Mouse (Mus musculus): ENCODE measurements around the gene Kcnrg.
"Not testable (repeated sequence)": the region's sequence is repeated elsewhere in the genome, so short reads cannot be mapped to it uniquely, and the experiment has no call there.

Kcnrg gene

DNA sequence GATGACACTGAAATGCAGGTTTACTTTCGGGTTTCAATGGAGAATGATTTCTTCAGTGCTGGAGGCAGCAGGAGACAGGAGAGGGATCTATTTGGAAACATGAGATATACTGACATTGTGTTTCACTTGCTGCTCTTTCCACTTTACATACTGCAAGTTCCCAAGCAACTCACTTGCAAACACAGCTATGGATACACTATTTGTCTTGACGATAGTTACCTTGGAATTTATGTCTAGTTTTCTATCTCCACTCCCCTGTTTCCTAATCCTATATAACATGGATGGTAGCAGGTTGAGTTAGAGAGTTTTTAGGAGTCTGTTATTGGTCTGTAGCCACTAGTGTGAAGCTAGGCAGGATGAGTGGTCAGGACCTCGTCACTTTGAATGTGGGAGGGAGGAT, at the start of gene Kcnrg:
TSS of gene Kcnrg (plus strand) at position 301 of the 400 bp plus-strand sequence.
- no peak for DNase-seq (ENCODE audit: low spot score)

DNA sequence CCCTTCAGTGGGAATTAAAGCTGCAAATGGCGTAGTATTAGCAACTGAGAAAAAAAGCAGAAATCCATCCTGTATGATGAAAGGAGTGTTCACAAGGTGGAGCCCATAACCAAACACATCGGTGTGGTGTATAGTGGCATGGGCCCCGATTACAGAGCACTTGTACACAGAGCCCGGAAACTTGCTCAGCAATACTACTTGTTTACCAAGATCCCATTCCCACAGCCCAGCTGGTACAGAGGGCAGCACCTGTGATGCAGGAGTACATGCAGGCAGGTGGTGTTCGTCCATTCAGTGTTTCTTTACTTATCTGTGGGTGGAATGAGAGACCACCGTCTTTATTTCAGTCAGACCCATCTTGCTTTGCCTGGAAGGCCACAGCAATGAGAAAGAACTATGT, 48.4 kb upstream of the Kcnrg start:
- DNase-seq (ENCODE audit: low spot score) = no peak

- DNase-seq (ENCODE audit: low spot score) = no peak
Observed at GRCm38 (mm10) chr14:61559856-61560255, 47.4 kb upstream of the Kcnrg start.

- DNase-seq (ENCODE audit: low spot score) = not testable (repeated sequence)
Observed at GRCm38 (mm10) chr14:61566211-61566610, 41.0 kb upstream of the Kcnrg start.

DNA sequence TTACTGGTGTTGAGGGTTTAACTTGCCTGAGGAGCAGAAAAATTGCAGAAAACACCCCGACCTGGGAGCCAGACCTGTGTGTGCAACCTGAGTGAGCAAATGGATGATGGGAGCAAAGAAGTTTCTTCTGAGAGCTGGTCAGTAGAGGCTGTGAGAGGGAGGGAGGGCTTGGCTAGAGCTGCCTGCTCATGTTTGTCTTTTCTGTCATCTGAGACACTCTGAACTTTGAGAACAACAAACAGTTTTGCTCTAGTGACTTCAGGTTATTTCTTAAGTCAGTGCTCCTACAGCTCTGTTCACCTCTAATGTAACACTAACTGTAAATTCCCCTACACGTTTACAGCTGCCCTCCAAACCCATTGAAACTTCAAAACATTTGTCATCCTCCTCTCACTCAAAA, 37.9 kb upstream of the Kcnrg start:
- no peak for DNase-seq (ENCODE audit: low spot score)

DNA sequence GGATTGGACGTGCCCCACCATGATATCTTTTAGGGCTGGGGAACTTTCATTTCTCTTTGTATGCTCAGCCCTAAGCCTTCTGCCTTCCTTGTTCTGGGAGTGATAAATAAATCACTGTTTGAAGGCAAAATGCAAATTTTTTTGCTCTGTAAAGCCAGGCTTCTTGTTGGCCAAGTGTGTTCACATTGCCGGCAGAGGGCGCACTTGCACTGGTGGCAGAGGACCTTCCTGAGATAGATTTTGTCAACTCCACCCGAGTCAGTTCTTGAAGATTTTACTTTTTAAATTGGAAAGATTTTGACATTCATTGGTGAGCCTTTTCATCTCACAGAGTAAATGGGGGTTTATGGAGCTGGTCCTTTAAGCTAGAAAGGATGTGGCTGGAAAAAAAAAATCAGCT, 35.9 kb upstream of the Kcnrg start:
- DNase-seq (ENCODE audit: low spot score) = peak; percentile 76

DNA sequence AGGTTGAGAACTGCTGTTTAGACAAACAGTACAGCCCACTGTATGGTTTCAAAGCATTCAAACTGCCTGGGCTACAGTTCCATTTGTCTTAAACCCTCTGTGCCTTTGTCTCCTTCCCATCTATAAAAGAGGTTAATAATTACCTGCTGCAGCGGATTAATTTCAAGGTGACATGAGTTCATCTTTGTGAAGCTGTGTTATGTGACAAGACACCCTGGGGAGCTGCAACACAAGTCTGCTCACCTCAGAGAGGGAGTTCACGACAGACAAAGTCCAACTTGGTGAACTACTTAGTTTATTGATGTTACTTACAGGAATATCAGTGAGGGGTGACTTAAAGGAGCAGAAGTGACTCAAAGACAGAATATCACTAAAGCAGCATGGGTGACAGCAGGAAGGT, 35.1 kb upstream of the Kcnrg start:
- no peak for DNase-seq (ENCODE audit: low spot score)

- no peak for DNase-seq (ENCODE audit: low spot score)
Observed at GRCm38 (mm10) chr14:61575066-61575465, 32.2 kb upstream of the Kcnrg start.

GRCm38 (mm10) chr14:61575941-61576340, 31.3 kb upstream of the Kcnrg start:
- DNase-seq (ENCODE audit: low spot score) = no peak

DNA sequence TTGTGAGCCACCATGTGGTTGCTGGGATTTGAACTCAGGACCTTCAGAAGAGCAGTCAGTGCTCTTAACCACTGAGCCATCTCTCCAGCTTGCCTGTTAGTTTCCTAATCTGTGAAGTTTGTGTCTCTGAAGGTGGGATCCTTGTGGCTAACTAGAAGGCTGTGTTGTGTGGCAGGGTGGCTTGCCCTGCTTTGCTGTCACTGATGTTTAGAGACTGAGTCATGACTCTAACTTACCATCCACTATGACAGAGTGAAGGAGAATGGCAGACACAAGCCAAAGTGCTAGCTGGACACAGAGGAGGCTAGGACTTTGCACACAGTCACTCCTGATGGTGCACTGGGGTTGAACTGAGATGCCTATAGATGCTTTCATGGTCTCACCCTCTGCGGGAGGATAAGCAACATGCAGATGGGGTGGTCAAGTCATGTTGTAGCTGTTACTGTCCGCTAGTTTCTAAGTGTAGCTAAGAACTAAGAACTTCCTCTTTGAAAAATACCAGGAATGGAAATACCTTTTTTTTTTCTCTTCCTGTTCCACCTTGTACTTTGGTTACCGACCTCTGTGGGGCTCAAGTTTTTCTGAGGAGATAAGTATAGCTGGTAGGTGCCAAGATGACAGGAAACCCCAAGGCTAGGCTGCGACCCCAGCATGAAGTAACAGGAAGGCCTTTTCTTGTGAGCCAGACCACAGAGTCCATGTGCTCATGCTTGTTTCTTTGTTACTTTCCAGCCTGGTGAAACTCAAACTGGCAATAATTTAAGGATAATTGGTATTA, 17.8 kb upstream of the Kcnrg start:
- no peak for DNase-seq (ENCODE audit: low spot score)

DNA sequence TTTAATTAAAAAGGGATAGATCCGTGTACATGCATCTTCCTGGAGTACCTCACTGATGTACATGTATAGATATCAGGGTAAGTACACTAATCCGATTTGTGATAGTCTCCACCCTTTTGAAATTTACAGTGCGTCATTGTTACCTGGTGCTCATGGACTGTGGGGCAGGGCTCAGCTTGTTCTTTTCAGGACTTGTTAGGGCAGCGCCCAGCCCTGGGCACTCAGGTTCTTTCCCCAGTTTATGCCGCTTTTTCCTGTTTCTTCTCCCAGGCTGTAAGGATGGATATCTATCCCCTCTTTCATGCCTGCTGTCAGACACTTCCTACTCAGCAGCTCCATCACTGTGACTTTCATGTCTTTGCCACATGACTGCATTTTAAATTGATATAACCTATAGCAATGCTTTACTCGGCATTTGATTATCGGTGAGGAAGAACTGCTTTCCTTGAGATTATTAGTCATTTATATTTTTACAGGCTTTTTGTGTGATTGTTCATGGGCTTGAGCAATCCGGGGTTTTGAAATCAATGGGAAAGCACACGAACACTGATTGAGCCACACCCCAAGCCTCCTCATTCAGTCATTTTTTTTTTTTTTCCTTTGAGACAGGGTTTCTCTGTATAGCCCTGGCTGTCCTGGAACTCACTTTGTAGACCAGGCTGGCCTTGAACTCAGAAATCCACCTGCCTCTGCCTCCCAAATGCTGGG, 10.4 kb upstream of the Kcnrg start:
- DNase-seq (ENCODE audit: low spot score) = no peak

DNA sequence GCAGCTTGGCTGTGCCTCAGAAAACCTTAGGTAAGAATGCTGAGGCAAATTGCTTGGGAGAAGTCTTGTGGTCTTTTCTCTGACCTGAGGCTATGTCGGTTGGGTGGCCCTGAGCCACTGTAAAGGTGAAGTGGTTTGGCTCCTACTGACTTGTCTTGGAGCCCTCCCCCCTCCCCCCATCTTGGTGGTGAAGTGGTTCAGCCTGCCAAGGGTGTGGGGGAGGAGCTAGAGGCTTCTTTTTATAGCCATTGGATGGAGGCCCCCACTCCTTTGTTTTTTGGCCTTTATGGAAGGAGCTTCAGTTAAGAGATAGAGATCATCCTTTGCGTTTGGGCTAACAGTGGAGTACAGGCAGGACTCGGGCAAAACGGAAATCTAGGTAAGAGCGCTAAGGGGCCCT, 9.3 kb upstream of the Kcnrg start, which contains the start of gene Trim13:
TSS of gene Trim13 (plus strand) at position 280 of the 400 bp plus-strand sequence.
- DNase-seq (ENCODE audit: low spot score) = no peak

DNA sequence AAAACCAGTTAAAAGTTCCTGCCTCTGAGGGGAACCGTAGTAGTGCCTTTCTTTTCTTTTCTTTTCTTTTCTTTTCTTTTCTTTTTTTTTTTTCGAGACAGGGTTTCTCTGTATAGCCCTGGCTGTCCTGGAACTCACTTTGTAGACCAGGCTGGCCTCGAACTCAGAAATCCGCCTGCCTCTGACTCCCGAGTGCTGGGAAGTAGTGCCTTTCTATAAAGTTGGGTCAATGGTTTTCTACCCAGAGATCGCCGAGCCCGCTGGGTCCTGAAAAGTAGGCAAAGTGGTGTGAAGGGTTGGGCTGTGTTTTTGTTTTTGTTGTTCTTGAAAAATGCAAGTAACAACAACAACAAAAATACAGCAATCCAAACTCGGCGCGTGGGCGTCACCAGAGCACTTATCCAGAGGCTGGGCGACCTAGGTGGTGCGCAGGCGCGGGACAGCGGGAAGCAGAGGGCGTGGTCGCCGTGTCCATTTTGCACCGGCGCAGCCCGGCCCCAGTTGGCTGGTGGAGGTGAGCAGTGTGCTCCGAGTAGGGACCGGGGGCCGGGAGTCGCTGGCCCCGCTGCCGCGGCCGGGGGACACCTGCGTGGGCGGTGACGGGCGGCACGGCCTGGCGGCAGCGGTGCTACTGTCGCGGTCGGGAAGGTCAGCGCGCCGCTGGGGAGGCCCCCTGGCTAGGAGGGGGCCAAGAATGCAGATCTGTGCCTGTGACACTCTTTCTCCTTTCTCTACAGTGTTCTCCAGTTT, 8.0 kb upstream of the Kcnrg start:
- DNase-seq (ENCODE audit: low spot score) = peak; percentile 81

DNA sequence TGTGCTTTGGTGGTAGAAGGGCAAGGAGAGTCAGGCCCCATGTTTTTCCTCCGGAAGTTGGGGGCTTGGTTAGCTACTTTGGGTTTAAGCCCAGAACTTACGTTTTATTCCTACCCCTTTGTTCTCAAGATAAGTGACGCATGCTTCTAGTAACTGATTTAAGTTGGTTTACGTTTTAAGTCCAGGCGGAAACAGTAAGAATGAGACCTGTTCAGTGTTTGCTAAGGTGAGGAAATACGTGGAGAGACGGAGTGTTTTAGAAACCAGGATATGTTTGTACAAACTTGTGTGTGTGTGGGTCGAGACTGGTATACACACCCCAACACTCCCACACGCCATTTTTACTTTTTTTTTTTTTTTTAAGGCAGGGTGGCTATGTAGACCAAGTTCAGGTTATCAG, 5.9 kb upstream of the Kcnrg start:
- no peak for DNase-seq (ENCODE audit: low spot score)

DNA sequence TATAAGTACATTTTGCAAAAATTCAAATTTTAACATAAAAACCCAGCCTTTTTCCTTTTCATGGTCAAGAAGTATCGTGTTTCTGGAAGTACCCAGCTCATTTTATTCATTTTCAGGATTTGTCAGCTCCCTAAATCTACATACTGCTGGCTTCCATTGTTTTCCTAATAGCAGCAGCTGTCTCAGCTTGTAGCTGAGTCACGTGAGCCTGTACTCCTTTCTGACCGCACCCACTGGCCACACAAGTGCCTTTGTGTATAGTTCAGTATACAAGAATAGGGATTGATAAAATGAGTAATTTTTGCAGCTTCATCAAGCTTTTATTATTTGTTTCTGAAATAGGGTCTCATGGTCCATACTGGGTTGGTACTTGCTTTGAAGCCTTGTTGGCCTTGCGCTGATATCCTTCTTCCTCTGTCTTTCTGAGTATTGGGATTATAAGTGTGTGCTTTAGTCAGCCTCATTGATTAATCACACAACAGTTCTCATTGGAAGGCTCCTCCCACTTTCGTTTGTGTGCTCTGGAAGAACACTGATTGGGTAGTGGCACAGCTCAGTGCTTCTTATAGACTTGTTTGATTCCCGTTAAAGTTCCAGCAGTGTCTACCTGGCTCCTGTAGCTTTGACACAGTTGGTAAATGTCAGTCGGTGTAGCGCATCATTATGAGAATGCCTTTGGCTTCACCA, 4.0 kb upstream of the Kcnrg start:
- no peak for DNase-seq (ENCODE audit: low spot score)

GRCm38 (mm10) chr14:61604081-61604480, 3.2 kb upstream of the Kcnrg start:
- no peak for DNase-seq (ENCODE audit: low spot score)

GRCm38 (mm10) chr14:61606088-61606487, 1.2 kb upstream of the Kcnrg start:
- DNase-seq (ENCODE audit: low spot score) = not testable (repeated sequence)

DNA sequence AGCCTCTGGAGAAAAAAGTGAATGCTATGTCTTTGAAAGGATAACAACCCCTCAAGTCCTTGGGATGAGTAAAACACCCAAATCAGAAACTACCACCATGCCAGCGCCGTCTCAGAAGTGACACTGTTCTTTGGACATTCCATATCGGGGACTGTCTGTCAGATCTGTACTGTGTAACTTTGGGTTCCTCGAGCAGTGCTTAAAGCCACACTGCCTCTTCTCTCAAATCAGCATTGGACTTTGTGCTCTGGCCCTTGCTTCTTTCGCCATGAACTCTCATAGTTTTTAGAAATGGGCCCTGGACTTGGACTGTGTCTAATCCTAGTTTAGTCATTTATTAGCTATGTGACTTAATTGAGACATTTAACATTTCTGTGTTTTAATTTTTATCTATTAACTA, 4.5 kb downstream of the Kcnrg start:
- DNase-seq (ENCODE audit: low spot score) = no peak

DNA sequence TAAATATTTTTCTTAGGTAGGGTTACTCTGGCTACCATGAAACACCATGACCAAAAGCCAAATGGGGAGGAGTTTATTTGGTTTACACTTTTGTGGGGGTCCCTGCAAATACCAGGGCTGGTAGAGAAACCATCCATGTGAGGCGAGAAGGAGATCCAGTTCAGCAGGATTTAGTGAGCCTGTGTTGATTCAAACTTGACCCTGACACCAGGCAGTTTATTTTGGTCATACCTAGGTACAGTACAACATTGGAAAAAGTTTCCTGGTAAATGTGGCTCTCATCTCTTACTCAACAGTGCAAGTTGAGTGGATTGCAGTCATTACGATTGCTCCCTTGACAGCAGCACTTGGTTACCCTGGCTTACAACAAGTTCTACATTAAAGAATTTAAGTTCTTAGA, 6.1 kb downstream of the Kcnrg start:
- no peak for DNase-seq (ENCODE audit: low spot score)

DNA sequence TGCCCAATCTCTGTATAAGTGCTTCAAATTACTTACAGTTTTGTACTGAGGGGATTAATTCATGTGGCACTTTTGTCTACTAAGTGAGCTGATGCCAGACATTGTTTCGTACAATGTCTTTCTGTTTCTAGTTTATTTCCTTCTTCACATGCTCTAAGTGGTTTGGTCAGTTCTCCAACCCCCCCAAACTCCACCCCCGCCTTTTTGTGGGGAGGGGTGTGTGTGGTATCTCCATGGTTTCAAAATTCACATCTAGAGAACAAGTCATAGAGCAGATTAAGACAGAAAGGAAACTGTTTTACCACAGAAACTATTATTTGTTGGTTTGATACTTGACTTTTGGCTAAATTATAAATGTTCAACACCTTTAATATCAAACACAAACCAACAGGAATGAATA, 13.1 kb downstream of the Kcnrg start:
- DNase-seq (ENCODE audit: low spot score) = no peak

DNA sequence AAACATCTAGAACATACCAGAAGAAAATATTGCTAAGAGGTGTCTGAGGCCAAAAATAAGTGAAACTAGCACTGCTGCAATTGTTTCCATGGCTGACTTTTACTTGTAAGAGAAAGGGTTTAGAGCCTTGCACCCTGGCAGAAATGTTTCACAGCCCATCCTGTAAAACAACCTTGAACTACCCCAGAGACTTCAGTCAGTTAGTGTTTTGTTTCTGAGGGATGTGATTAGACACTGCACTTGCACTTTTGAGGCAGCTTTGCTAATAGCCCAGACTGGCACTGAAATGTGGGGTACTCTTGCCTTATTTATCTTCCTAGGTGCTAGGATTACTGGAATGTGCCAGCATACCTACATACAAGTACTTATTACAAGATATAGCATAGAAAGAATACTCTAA, 28.7 kb downstream of the Kcnrg start:
- DNase-seq (ENCODE audit: low spot score) = no peak

- DNase-seq (ENCODE audit: low spot score) = no peak
Observed at GRCm38 (mm10) chr14:61642668-61643067, 35.4 kb downstream of the Kcnrg start.

All from left cerebral cortex, adult 11 months (tissue).